Mouse (Mus musculus) testis, postnatal 14 days (tissue): ENCODE data around the gene Ppp4r3a.
"Not testable (repeated sequence)": the region's sequence is repeated elsewhere in the genome, so short reads cannot be mapped to it uniquely, and the experiment has no call there.

Experiments used
- DNase-seq: peaks from one replicate; pipeline ENCODE4 v3.0.0; 2021; ENCODE audit warnings: low spot score

The Ppp4r3a gene

DNA sequence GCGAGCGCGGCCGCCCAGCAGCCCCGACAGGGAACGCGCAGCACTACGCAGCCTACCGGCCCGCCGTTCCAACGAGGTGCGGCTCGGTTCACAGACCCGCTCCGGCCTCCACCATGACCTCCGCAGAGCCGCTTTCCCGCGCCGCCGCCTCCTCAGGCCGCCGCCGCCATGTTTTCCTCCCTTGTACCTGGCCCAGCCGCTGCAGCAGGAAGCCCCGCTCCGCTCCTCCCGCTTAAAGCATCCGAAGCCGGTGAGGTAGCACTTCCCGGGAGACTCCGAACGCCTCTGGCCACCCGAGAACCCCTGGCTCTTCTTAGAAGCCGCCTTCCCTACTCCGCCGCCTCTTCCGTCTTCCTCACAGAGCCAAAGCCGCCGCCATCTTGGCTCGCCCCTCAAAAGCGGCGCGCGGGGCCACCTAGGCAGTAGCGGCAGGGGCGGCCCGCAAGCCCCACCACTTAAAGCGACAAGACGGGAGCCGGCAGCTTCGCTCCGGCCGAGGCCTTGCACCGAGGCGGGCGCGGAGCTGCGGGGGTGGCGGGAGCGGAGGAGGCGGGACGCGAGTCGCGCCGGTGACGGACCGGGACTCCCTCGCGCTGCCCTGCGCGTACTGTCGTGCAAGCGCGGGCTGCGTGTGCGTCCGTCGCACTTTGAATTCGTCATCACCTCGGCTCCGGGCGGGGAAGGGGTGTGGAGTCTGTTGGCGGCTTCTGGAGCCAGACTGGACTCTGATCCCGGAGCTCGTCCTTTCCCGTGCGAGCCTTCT is at the start of gene Ppp4r3a:
Ppp4r3a (minus strand) TSS at position 627 of the 763 bp plus-strand sequence.
- DNase-seq: peak; percentile 96

GRCm38 (mm10) chr12:101123013-101123412 is 39.5 kb upstream of the Ppp4r3a start:
- DNase-seq: no peak

DNA sequence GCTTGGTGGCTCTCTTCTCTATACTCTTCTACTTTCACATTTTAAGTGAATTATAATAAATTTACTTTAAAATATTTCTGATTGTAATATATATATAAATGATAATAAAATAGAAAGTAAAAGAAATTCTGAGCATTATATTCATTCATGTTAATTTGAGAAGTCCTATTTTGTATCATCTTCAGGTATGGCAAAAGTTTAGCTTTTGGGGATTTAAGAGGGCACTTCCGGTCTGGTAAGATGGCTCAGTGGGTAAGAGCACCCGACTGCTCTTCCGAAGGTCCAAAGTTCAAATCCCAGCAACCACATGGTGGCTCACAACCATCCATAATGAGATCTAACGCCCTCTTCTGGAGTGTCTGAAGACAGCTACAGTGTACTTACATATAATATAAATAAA is 38.6 kb upstream of the Ppp4r3a start:
- DNase-seq: not testable (repeated sequence)

DNA sequence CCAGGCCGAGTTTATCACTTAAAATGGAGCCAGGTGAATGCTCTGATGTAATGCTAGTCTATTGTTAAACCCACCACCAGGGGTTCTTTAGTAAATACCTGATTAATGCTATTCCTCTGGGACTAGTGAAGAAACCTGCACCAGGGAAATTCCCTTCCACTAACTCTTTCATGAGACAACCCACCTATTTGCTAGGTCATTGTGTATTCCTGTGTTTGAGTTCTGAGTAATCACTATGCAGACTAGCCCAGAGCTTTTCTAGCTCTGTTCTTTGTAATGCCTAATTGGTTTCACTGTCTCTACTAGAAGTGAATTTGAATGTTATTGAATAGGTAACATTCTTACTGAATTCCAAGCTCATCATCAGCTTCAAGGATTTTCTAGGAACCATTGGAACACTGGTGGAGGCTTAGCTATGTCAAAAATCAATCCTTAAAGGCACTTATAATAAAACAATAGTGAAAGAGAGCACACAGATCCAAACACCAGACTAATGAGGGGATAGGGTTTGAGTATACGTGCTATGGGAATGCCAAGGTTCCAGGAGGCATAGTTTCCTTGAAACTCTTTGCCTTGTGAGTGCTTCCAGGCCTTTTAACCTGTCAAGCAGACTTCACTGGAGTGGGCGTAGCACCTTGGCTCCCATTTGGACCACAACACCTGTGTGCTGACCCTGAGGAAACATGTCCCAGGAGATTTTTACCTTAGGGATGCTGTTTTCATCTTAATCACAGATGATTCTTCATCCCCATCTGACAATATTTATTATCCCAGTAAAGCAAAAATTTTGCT is 26.5 kb upstream of the Ppp4r3a start:
- DNase-seq: not testable (repeated sequence)

- no peak for DNase-seq
Measured at GRCm38 (mm10) chr12:101107722-101108121, 24.2 kb upstream of the Ppp4r3a start.

GRCm38 (mm10) chr12:101105571-101105970 is 22.1 kb upstream of the Ppp4r3a start:
- DNase-seq: no peak

DNA sequence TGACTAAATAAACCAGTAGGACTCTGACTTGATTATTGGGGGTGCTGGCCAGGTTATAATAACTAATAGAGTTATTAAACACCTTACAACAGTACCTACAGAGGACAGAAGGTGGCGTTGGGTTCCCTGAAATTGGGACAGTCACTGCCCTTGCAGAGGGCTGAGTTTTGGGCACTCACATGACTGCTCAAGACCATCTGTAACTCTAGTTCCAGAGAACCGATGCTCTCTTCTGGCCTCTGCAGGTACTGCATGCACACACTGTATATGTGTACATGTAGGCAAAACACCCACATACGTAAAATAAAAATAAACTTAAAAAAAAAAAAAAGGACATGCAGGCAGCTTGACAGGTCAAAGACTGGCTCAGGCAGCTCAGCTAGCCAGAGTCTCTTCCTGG is 19.1 kb upstream of the Ppp4r3a start:
- no peak for DNase-seq

DNA sequence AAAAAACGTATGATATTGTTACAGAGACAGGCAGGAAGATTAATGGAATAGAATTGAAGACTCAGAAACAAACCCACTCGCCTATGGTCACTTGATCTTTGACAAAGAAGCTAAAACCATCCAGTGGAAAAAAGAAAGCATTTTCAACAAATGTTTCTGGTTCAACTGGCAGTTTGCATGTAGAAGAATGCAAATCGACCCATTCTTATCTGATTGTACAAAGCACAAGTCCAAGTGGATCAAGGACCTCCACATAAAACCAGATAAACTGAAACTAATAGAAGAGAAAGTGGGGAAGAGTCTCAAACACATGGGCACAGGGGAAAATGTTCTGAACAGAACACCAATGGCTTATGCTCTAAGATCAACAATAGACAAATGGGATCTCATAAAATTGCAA is 10.2 kb upstream of the Ppp4r3a start:
- not testable (repeated sequence) for DNase-seq

DNA sequence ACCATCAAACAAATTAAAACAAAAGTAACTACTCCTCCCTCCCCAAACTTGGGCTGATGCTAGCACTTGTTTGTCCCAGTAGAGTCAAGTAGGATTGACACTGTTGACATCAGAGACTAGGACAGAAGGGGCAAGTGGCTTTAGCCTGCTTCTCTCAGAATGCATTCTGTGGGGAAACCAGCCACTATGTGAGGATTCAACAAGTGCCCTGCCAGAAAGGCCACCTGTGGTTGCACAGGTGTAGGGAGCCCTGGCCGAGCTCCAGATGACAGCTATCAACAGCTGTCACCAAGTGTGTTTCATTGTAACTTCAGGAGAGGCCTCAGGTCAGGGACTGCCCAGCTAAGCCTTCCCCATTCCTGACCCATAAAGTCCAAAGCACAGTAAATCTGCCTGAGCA is 6.5 kb upstream of the Ppp4r3a start:
- no peak for DNase-seq

GRCm38 (mm10) chr12:101087406-101087805 is 3.9 kb upstream of the Ppp4r3a start:
- no peak for DNase-seq

DNA sequence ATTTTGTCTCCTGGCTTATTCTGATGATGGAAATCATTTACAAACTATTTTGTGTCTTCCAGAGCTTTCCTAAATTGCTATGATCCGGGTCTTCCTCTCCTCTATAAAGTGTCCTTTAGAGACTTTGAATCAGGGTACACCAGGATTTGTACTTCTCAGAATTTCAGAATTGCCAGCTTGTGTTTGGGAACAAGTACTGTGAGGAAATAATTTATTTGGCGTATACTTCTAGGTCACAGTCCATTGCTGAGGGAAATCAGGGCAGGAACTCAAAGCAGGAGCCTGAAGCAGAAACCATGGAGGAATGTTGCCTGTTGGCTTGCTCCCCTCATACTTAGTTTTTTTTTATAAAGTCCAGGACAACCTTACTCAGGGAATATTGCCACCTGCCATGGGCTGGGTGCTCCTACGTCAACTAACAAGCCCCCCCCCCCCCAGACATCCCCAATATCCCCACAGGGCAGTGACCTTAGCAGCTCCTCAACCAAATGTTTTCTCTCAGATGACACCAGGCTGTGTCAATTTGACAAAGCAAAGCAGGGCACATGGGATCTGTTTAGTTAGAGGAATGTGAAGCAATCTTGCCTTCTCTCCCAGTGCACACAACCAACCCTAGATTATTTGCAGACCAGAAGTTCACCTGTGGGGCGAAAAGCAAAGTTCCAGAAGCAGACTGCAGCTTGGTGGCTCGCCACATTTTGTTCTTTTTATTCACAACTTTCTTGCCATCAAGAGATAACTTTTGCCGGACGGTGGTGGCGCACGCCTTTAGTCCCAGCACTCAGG is 1.6 kb upstream of the Ppp4r3a start:
- no peak for DNase-seq

DNA sequence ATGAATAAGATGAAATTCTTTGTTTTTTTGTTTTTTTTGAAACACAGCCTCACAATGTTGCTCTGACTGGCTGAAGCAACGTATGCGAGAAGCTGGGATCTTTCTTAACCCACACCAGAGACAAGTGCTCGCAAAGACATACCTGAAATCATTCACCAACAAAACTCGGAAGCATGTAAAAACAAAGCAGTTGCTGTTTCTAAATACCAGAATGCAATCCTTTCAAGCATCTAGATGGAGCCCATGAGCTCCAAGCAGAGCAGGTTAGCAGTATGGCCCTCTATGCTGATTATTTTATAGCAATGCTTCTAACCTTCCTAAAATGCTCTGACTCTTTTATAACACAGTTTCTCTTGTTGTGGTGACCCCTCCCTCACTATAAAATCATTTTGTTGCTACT is 735 bp upstream of the Ppp4r3a start:
- DNase-seq: no peak

GRCm38 (mm10) chr12:101083839-101084195 is 315 bp upstream of the Ppp4r3a start:
- no peak for DNase-seq

DNA sequence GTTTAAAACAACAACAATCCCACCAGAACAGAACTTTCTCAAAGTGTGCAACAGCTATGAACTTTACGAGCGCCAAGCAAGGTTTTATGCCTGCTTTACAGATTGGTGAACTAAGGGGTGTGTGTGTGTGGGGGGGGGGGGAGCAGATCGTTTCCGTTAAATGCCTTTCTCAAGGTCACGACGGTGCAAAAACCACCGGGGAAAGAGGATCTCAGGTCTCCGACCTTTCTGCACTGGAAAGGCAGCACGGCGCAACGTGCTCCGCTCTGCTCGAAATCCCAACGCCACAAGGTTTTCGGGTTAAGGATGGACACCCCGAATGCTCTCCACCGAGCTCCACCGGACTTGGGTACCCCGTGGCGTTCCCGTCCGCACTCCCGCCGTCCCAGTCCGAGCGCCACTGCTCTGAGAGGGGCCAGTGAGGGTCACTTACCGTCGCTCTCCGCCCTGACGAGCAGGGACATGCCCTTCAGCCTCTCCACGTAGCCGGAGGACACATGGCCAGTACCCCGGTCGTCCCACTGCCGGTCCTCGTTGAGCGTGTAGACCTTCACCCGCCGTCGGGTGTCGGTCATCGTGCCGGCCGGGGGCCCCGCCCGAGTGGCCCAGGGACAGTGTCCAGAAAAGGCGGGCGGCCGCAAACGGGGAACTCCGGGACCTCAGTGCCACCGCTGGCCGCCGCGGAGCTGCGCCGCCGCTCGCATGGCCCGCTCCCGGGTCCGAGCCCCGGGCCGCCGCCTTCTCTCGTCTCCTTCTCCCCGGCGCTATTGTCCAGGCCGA is 1.0 kb downstream of the Ppp4r3a start:
- DNase-seq: peak; percentile 65

- DNase-seq: no peak
Measured at GRCm38 (mm10) chr12:101077955-101078354, 5.5 kb downstream of the Ppp4r3a start.

- no peak for DNase-seq
Measured at GRCm38 (mm10) chr12:101075433-101075832, 8.1 kb downstream of the Ppp4r3a start.

- no peak for DNase-seq
Measured at GRCm38 (mm10) chr12:101074821-101075429, 8.6 kb downstream of the Ppp4r3a start.

DNA sequence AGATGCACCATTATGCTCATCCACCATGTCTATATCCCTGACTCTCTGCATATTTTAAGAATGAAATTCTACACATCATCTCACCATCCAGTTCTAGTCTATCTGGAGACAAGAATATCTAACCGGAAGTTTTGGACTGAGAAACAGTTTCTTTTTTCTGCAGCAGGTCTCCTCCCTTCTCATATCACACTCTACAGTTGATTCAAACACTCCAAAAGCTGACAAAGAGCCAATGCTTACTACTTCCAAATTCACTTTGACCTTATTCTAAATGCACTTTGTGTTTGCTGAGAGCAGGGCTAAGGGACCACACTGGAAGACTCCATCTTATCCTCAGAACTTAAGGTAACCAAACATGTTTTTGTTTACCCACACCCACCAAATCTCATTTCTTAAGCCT is 13.7 kb downstream of the Ppp4r3a start:
- no peak for DNase-seq

DNA sequence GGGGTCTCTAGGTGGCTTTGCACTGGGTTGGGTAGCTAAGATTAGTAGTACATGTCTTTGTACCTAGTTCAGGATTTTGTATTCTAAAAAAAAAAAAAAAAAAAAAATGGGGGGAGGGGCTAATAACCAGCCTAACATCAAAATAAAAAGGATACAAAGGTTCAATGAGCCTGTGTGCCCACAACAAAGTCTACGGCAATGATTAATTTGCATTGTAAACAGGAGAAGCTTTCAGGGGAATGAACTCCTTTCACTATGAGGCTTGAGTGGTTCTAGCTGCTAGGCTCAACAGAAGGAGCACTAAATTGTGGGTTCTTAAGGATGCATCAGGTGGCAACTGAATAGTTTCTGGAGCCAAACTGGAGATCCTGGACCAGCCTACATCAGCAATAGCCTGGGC is 17.2 kb downstream of the Ppp4r3a start:
- DNase-seq: no peak

DNA sequence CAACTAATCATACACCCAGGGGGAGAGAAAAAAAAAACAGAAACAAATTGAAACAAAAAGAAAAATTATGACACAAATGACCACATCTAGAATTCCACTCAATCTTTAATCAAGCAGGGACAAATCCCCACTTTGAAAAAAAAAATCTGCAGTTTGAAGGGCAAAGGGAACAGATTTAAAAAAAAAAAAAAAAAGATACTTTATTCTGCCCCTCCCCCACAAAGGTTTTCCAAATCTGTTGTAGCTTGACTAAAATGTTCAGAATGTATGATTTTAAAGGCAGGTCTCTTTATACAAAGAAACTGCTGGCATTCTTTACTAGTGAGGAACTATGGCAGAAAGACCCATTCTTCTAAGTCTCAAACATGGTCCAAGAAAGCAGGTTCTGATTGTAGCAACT is 43.5 kb downstream of the Ppp4r3a start:
- DNase-seq: no peak

DNA sequence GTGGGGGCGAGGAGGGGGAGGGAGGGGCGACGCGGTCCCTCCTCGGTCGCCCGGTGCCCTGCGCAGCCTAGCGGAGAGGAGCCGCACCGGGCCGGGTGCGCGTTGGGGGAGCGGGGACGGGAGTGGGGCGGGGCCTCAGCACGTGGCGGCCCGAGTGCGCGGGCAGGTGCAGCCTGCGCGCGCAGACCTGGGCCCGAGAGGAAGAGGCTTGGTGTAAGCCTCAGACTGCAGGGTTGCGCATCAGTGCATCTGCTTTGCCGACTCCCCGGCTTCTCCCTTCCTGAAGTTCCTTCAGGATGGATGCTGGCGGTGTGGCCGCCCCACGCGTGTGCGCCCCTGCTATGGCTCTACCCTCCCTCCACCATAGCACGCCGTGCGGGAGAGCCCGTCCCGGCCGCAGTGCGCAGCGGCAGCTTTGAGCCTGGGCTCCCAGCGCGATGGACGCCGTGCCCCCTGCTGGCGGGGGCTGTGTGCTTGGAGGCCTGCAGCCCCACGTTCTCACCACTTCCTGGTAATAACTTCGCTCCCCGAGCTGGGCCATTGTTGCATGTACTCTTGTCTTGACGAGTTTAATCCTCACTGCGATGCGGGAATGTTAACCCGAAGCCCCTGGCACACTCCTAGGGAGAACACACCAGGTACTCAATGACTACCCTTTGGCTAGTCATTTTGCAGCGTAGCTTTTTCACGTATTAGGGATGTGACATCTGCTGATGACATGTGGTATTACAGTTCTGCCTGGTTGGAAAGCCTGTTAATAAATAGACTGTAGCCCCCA is 54.4 kb downstream of the Ppp4r3a start, which contains the start of gene Ccdc88c:
Ccdc88c (minus strand) TSS at position 103 of the 778 bp plus-strand sequence.
- peak; percentile 89 for DNase-seq
